Mouse (Mus musculus) brain, embryonic 14.5 days (tissue): ENCODE results near the gene Gapvd1. TPM values are rescaled to one million over a fixed set of nuclear protein-coding genes. Genes with fewer than 3 reads are reported as not detected.
A peak's percentile ranks its signal among the peaks of the same experiment; 100 is the strongest.
"Not testable (repeated sequence)": the region's sequence is repeated elsewhere in the genome, so short reads cannot be mapped to it uniquely, and the experiment has no call there.

Experiments used
- DNase-seq: peaks from one replicate; pipeline ENCODE4 v3.0.0-alpha.2; 2011; ENCODE audit warnings: low read depth
- CTCF ChIP-seq: fragments of 200-500 bp; IDR thresholded peaks from 2 replicates; pipeline ENCODE4 v1.5.1; 2012; ENCODE audit warnings: inconsistent platforms, mild to moderate bottlenecking, moderate library complexity, borderline replicate concordance; ENCODE audit not compliant: insufficient read depth, insufficient read length; ENCODE audit errors: extremely low read depth
- POLR2A ChIP-seq: fragments of 200-500 bp; IDR thresholded peaks from 2 replicates; pipeline ENCODE4 v1.6.1; 2012; ENCODE audit warnings: mild to moderate bottlenecking, inconsistent platforms, borderline replicate concordance; ENCODE audit not compliant: poor library complexity, insufficient read depth, insufficient read length, severe bottlenecking; ENCODE audit errors: extremely low read depth
- polyA plus RNA-seq: library from polyadenylated mRNA; depleted of rRNA; stranded (reverse); fragments of >200 nt; gene quantifications from 2 replicates; pipeline ENCODE4 v1.2.3, GENCODE M21; 2012

Gene Gapvd1
- polyA plus RNA-seq, 1 experiment, result 61.7 TPM

- DNase-seq, result no peak
- TF ChIP-seq POLR2A (no peak), CTCF (no peak)
Observed at GRCm38 (mm10) chr2:34762872-34763271, 7.8 kb upstream of the Gapvd1 start.

- TF ChIP-seq CTCF, result no peak
- TF ChIP-seq POLR2A, result no peak
Observed at GRCm38 (mm10) chr2:34762174-34762573, 7.1 kb upstream of the Gapvd1 start.

GRCm38 (mm10) chr2:34761272-34761671 lies 6.2 kb upstream of the Gapvd1 start:
- not testable (repeated sequence) for DNase-seq

More at GRCm38 (mm10) chr2:34762174-34762573, 7.1 kb upstream of the Gapvd1 start:
- no peak for DNase-seq

GRCm38 (mm10) chr2:34757341-34757740 lies 2.3 kb upstream of the Gapvd1 start:
- no peak for DNase-seq
- no peak for TF ChIP-seq POLR2A
- TF ChIP-seq CTCF, result no peak

GRCm38 (mm10) chr2:34753811-34754550 lies 1.1 kb downstream of the Gapvd1 start:
- peak; percentile 94 for DNase-seq
- TF ChIP-seq CTCF, result no peak
- TF ChIP-seq POLR2A, result peak; percentile 87

- no peak for DNase-seq
- no peak for TF ChIP-seq POLR2A
- no peak for TF ChIP-seq CTCF
Observed at GRCm38 (mm10) chr2:34750245-34750644, 4.8 kb downstream of the Gapvd1 start.

- DNase-seq, result no peak
- no peak for TF ChIP-seq CTCF
- TF ChIP-seq POLR2A, result no peak
Observed at GRCm38 (mm10) chr2:34748479-34748878, 6.6 kb downstream of the Gapvd1 start.

- DNase-seq, result no peak
- TF ChIP-seq POLR2A (no peak), CTCF (no peak)
Observed at GRCm38 (mm10) chr2:34745673-34746072, 9.4 kb downstream of the Gapvd1 start.

GRCm38 (mm10) chr2:34744476-34744875 lies 10.6 kb downstream of the Gapvd1 start:
- DNase-seq, result no peak
- TF ChIP-seq POLR2A, result no peak
- TF ChIP-seq CTCF, result no peak

GRCm38 (mm10) chr2:34742675-34743074 lies 12.4 kb downstream of the Gapvd1 start:
- DNase-seq, result no peak
- no peak for TF ChIP-seq POLR2A
- TF ChIP-seq CTCF, result no peak

- TF ChIP-seq CTCF (no peak), POLR2A (no peak)
- DNase-seq, result no peak
Observed at GRCm38 (mm10) chr2:34741390-34742159, 13.5 kb downstream of the Gapvd1 start.

GRCm38 (mm10) chr2:34739684-34740391 lies 15.2 kb downstream of the Gapvd1 start:
- no peak for DNase-seq
- TF ChIP-seq CTCF (no peak), POLR2A (no peak)

GRCm38 (mm10) chr2:34737911-34738310 lies 17.1 kb downstream of the Gapvd1 start:
- TF ChIP-seq POLR2A (no peak), CTCF (no peak)
- DNase-seq, result no peak
